Mouse (Mus musculus) gastrocnemius, postnatal 25 days (tissue): ENCODE results near the gene Cmtm4. TPM values are rescaled to one million over a fixed set of nuclear protein-coding genes. Genes with fewer than 3 reads are reported as not detected.

ENCODE experiments used
- DNase-seq: peaks from one replicate; pipeline ENCODE4 v3.0.0; 2022
- total RNA-seq, 2 experiments: library from RNA; stranded (reverse); gene quantifications; 1 replicate in 1 of 2; 2 replicates in 1 of 2; pipeline ENCODE4 v1.2.3; 2021

Gene Cmtm4
- total RNA-seq, 2 experiments from 2014 or later, result 3.7 to 4.1 TPM

GRCm38 (mm10) chr8:104411972-104412371, 16.4 kb upstream of the Cmtm4 start:
- no peak for DNase-seq

GRCm38 (mm10) chr8:104411468-104411867, 15.9 kb upstream of the Cmtm4 start:
- no peak for DNase-seq

- DNase-seq, result no peak
Measured at GRCm38 (mm10) chr8:104410628-104411273, 15.1 kb upstream of the Cmtm4 start.

GRCm38 (mm10) chr8:104408328-104409110, 12.9 kb upstream of the Cmtm4 start:
- DNase-seq, result peak; percentile 30

DNA sequence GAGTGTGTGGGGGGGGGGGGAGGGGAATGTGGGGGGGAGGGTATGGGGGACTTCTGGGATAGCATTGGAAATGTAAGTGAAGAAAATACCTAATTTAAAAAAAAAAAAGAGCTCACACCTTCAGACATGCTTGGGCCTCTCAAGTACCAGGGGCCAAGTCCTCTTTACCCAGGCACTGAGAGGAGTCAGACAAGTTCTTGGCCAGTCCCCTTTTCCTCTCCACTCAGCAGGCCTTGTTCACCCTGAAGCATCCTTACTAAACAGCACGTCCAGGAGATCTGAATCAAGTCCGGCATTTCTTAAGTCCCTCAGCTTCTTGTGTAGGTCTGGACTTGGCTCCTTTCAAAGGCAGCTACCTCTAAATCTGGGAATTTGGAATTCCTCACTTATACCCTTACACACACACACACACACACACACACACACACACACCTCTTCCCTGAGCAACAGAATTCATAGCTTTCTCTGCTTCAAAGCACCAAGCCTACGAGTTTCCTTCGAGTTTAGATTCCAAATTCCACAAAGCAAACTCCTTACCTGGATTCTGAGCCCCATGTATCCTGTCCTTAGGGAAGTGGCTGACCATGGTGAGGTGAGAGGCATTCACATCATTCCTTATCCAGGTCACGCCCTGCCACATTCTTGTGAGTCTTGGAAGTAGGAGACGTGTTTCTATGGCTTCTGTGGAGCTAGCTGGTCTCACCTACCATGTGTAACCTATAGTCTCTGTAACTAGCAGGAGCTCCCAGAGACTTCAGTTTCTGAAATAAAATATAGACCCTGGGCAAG, 10.9 kb upstream of the Cmtm4 start:
- DNase-seq, result no peak

GRCm38 (mm10) chr8:104405430-104406187, 10.0 kb upstream of the Cmtm4 start:
- DNase-seq, result peak; percentile 49

DNA sequence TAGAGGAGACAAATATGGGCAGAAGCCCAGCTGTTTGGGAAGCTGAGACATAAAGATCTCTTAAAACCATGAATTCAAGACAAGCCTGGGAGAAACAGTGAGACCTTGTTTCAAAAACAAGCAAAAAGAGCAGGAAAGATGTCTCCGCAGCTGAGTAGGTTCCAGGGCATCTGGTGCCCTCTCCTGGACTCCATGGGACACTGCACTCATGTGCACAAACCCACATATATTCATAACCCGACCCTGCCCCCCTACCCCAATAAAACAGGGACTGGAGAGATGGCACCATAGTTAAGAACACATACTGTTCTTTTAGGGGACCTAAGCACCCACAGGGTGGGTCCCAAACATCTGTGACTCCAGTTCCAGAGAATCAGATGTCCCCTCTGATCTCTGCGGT, 8.0 kb upstream of the Cmtm4 start:
- DNase-seq, result no peak

DNA sequence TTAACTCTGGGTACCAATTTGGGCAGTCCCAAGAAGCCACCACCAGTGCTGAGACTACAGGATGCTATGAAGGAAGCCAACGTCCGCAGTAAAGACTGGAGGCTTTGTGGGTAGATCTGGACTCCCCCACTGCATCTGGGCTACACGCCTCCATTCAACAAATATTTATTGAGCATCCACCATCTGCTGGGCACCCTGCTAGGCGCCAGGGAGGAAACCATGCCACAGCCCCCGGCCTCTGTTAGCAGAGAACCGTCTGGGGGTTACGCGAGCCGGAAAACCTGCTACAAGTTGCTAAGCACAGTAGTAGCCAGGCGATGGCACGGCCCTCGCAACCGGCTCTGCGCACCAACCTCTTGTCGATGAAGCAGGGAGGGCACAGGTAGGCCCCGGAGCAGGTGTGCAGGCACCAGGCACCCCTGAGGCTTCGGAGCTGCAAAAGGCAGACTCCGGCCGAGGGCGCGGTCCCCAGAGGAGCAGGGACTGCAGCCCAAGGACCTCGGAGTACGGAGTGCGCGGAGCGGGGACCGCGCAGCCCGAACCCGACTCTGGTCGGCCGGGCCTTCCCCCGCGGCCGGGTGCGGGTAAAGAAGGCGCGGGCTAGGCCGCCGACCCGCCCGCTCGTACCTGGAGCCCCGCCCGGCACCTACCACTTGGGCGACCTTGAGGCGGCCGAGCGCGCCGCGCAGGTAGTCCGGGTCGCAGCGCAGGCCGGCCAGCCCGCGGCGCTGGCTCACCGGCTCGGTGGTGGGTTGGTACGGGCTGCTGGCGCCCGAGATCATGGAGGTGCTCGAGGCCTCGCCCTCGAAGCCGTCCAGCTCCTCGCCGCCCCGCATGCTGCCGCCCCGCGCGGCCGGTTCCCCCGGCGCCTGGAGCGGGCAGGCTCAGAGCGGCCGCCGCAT, 555 bp downstream of the Cmtm4 start:
- DNase-seq, result peak; percentile 26

- DNase-seq, result no peak
Measured at GRCm38 (mm10) chr8:104393767-104394166, 1.8 kb downstream of the Cmtm4 start.

DNA sequence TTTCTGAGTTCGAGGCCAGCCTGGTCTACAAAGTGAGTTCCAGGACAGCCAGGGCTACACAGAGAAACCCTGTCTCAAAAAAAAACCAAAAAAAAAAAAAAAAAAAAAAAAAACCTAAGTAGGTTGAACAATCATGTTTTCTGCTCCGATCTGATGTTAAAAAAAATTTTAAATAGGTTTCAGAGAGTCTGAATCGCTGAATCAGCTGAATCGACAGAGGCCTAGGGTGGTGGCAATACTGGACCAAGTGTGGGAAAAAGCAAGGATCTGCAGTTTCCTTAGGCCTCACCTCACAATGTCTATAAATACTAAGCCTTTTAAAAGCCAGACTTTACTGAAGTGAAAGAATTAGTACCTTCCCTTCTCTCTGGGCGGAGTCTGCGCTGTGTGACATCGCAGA, 2.5 kb downstream of the Cmtm4 start:
- DNase-seq, result no peak

DNA sequence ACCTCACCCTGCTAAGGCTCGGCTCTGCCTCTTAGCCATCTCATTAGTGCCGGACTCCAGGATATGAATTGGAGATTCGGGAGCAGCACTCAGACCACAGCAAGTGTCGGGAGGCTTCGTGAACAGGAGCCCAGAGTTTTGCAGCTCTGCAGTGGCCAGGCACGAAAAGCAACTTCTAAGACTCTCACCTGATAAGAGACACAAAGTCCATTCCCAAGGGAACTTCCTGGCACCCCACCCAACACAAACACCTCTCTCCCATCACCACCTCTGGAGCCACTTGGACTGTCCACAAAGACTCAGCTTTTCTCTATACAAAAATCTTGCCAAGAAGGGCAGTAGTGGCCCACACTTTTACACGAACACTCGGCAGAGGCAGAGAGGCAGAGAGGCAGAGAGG, 5.4 kb downstream of the Cmtm4 start:
- no peak for DNase-seq

DNA sequence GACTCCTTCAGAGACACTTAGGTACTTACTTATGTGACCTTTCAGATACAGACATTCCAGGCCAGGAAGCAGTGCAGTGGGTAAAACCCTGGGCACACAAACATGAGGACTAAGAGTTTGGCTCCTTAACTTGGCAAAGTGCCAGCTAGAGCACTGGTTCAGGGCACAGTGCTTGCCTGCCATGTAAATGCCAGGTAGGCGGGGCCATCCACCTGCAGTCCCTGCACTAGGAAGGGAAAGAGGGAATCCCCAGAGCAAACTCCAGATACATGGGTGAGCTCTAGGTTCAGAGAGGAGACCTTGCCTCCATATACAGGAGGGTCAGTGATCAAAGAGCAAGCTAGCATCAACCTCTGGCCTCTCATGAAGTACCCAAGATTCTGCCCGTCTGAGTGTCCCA, 7.6 kb downstream of the Cmtm4 start:
- DNase-seq, result no peak

DNA sequence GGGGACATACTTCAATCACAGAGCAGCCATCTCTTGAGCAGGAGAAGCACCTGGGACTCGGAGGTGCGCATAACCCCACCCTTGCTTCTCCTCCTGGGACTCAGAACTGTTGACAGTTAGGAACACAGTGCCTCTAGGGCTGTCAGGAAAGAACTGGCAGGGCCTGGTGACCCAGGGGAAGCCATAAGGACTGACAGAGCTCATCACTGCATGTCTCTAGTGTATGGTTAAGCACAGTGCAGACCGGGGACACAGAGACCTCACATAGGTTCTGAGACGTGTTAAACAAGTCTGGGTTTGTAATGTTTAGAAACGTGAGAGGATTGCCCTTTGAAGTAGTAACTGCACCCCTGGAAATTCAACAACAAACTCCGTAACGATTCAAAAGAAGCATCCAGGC, 8.1 kb downstream of the Cmtm4 start:
- no peak for DNase-seq

- DNase-seq, result no peak
Measured at GRCm38 (mm10) chr8:104386693-104387092, 8.9 kb downstream of the Cmtm4 start.

DNA sequence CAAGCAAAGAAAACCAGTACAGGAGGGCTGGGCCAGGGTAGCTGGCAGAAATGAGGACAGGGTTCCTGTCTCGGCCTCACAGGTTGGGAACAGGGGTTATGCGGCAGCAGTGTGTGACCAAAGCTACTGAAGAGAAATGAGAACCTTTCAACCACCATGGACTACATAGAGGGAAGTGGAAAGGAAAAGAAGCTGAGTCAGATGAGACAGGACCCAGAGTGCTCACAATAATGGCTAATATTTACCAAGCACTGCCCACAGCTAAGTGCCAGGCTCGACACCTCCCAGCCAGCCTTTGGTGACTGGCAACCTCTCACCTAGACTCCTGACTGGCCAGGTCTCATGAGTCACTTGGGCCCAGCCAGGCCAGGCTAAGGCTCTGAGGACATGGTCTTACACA, 11.6 kb downstream of the Cmtm4 start:
- DNase-seq, result no peak

- no peak for DNase-seq
Measured at GRCm38 (mm10) chr8:104383296-104383695, 12.3 kb downstream of the Cmtm4 start.

DNA sequence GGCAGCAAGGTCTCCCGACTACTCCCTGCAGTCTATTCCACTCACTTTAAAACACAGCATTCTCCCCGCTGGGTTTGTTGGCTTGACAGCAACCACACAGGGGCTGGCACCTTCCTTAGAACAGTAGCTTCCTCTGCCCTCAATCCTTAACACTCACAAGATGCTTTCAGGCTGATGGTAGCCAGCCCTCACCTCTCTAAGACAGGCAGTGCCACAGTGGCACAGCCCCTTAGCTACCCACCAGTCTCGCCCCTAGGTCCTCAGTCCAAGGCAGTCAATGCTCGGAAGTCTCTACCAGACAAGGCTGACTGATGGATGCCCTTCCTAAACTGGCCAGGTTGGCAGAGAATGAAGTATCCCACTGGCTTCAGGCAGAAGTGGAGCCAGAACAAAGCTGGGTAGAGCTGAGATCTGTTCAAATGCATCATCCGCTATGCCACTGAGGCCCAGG, 14.6 kb downstream of the Cmtm4 start:
- DNase-seq, result no peak

- no peak for DNase-seq
Measured at GRCm38 (mm10) chr8:104380269-104380668, 15.3 kb downstream of the Cmtm4 start.

DNA sequence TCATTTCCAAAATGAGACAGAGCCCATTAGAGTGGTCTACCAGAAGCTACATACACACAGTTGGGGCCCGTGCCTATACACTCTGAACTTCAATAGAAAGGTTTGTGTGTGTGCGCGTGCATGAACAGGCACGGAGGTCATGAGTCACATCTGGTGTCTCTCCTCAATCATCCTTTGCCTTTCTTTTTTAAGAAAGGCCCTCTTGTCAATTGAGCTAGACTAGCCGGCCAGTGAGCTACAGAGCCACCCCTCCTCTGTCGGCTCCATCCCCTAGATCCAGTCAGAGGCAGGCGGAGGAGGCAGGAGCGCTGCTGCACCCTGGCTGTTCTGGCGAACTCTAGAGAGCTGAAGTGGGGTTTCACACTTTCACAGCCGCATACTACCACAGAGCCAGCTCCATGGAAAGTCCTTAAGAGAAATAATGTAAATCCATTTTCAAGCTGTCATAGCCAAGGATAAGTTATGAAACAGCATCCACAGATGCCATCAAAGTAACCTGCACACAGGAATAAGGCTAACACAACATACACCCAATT, 16.2 kb downstream of the Cmtm4 start:
- DNase-seq, result no peak

GRCm38 (mm10) chr8:104376669-104377068, 18.9 kb downstream of the Cmtm4 start:
- no peak for DNase-seq

DNA sequence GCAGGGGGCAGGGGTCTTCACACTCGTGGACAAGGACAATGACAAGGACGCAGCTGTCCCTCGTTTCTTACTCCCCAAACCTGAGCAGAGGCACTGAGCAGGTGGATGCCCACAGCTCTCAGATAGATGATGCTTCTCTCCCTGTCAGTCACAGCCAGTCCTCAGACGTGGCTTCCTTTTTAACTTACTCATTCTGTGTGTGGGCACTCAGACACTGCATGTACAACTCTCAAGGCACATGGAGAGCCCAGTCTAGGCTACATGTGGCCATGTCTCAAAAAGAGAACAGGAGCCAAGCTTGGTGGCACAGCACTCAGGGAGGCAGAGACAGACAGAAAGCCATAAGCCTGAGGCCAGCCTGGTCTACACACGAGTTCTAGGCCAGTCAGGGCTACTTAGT, 19.6 kb downstream of the Cmtm4 start:
- DNase-seq, result no peak
